Mouse (Mus musculus) naive thymus-derived CD4-positive, alpha-beta T cell, adult 2 months (primary cell): Measurements from ENCODE around the gene Tmem44.

ENCODE experiments used
- DNase-seq: peaks from one replicate; pipeline ENCODE4 v3.0.0-alpha.2; 2011; ENCODE audit warnings: low read depth

Gene Tmem44

DNA sequence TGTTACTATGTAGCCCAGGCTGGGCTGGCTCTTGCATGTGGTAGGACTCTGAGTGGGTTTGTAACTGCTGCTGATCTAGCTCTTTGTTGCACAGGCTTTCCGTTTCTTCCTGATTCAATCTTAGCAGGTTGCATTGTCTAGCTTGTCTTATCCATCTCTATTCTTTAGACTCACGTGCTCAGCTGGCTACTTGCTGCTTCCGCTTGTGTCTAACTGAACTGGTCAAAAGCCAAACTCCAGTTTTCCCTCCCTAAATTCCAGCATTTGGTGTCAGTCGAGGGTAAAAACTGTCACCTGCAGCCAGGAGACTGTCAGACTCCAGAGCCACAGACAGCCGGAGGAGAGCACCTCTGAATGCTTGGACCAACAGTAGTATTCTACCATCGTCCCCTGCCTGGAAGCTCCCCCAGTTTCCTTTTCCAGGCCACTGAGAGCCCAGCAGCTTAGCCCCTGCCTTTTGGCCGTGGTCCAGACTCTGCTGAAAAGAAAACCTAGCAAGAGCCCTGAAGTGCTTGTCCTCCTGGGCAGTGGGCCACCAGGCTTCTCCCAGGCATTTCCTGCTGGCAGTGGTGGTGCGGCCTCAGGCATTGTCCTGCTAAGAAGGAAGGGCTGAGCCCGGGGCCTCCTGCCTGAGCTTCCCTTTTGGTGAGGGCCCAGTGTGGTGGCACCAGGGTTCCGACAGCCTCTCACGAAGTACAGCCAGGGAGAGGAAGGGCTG lies 2.1 kb upstream of the Tmem44 start:
- DNase-seq = no peak

- peak; percentile 82 for DNase-seq
Observed at GRCm38 (mm10) chr16:30549966-30550747, 485 bp downstream of the Tmem44 start.

DNA sequence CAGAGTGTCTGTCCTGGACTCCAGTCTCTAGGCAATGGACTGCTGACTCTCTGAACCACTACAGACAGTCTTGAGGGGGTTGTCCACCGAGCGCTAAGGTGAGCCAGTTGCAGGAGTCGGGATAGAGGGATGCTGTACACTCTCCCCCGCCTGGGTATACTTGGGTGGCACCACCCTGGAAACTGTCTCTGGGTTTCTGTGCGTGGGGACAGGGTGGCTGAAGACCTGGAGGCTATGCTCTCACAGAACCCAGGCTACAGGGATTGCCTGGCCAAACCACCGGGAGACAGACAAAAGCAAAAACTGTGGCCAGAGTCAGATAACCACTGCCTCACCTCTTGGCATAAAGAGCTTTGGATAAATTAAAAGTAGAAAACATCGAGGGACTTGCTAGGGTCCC lies 1.1 kb downstream of the Tmem44 start:
- DNase-seq = no peak

- DNase-seq = no peak
Observed at GRCm38 (mm10) chr16:30548291-30548690, 2.4 kb downstream of the Tmem44 start.

DNA sequence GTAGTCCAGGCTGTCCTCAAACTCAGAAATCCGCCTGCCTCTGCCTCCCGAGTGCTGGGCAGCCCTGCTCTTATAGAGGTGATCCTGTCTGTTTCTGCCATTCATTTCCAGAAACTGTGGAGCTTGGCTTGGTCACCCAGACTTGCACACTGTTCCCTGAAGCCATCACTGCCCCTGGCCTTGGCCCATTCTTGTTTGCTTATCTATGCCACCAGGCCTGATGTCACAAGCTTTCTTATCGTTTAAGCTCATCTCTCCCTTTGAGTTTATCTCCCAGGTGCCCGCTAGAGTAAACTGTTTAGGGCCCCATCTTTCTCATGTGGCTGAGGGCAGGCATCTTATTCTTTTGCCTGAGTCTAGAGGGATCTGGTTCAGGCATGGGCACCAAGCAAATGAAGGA lies 5.9 kb downstream of the Tmem44 start:
- no peak for DNase-seq

DNA sequence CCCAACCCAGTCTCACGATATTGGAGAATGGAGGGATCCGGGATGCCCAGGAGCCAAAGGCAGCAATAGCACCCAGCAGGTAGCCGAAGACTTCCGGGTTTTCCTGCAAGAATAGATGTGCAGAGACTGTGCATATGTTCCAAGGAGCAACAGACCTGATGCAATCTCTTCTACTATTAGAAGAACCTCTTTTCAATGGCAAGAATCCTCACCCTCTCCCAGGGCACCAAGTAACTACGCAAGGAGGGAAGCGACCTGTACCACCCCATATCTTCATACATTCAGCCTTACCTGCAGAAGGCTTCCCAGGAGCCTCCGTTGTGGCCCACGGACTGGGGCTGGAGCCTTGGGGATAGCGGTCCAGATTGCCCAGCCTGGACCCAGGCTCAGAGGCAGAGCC lies 7.3 kb downstream of the Tmem44 start:
- no peak for DNase-seq

DNA sequence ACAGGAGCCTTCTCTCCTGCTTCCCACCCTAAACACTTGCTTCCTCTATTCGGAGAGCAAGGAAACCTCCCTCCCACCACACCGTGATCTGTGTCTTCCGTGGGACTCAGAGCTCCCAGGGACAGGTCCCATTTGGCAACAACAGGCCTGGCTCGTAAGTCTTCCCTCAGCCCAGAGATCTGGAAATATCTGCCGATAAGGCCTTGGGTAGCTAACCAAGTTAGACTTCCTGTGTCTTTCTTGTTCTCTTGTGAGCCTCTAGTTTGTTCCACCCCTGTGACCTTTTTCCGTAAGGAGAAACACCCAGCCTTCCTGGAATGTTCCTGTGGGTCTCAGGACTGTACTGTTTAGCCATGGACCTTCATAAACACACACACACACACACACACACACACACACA lies 7.8 kb downstream of the Tmem44 start:
- DNase-seq = no peak

GRCm38 (mm10) chr16:30540107-30541001 lies 10.3 kb downstream of the Tmem44 start:
- no peak for DNase-seq

DNA sequence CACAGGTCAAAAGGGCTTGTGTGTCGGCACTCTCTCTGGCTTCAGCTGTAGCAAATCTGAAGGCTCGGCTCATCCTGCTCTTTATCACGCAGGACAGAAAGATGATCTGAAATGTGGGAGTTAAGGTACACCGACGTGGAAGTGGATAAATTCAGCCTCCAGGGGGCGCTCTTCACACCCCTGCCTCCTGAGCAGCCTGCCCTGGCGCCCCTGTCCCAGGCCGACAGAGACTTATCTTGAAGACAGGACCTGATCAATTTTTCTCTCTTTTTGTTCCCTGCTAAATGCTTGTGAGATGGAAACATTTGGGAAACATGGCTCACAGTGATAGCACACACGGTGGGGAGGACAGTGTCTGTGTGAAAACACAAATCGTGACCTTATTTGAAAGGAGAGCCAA lies 11.2 kb downstream of the Tmem44 start:
- peak; percentile 80 for DNase-seq

DNA sequence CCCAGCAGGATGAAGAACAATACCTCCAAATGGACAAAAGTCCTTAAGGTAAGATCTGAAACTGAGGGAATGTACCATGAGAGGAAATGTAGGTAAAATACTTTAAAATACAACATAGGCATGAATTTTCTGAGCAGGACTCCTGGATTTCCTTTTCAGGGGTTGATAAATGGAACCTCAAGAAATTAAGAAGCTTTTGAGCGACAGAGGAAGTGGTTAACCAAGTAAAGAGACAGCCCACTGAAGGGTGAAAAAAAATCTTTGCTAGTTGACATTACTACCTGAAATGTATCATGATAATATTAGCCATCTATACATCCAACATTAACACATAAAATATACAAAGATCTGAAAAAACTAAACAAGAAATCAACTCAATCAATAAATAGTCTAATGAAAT lies 15.6 kb downstream of the Tmem44 start:
- DNase-seq = peak; percentile 66

GRCm38 (mm10) chr16:30533592-30533991 lies 17.1 kb downstream of the Tmem44 start:
- DNase-seq = peak; percentile 38

DNA sequence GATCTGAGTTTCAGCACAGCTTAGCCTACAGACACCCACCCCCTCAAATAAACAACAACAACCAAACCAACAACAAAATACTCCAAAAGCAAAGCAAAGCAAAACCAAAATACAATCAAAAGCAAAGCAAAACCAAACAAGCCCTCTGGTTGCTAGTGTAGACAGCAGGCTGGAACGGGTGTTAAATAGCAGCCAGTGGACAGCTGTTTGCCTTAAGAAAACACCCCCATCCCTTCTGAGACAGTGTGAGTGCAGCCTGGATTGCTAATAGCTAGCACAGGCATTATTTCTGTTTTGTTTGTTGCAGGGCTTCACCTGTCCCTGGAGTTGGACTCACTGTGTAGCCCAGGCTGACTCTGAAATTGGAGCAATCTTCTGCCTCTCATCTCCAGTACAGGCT lies 17.7 kb downstream of the Tmem44 start:
- DNase-seq = no peak

GRCm38 (mm10) chr16:30531761-30532406 lies 18.8 kb downstream of the Tmem44 start:
- DNase-seq = peak; percentile 54

GRCm38 (mm10) chr16:30530815-30531214 lies 19.8 kb downstream of the Tmem44 start:
- peak; percentile 39 for DNase-seq

DNA sequence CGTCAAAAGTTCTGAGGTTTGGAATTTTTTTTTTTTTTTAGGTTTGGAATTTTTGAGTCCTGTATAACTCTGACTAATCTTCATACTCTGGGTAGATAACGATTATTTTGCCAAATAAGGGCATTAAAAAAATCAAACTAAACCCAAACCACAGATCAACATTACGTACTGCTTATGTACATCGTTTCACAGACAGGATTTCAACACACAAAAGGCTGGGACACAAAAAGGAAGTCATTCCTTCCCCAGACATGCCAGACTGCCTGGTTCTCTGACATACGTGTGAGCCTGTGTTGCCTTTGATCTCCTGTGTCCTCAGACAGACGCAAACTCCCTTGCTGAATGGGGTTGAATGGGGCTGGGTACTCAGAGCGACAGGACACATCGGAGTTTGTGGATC lies 22.3 kb downstream of the Tmem44 start:
- DNase-seq = no peak

DNA sequence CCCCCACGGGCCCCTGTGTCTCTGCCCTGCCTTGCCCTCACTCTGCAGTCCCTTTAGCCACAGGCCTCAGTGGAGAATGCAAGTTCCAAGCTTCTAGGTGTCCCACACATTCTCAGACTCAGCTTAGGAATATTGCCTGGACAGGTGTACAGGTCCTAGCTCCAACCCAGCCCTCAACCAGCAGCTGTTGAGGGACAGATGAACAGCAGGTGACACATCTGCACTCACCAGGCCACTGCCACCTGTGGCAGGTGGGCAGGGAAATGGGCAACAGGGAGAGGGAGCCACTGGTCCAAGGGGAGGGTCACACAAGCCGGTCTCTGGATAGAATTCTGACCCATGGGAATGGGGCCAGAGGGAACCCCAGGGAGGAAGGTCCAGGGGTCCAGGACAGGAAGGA lies 22.8 kb downstream of the Tmem44 start:
- no peak for DNase-seq

- DNase-seq = no peak
Observed at GRCm38 (mm10) chr16:30525756-30526155, 24.9 kb downstream of the Tmem44 start.

DNA sequence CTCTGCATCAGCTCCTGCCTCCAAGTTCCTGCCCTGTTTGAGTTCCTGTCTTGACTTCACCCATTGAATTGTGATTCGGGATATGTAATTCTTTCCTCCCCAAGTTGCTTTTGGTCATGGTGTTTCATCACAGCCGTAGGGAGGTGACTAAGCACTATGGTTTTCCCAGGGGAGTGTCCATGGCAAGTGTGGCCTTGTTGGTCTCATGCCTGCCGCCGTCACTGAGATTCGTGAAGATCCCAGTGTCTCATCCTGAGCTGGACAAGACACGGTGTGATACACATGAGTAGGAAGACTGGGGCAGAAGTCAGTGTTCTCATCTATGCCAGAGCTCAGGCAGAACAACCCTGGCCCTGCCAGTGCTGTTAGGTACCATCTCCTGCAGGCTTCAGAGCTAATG lies 26.2 kb downstream of the Tmem44 start:
- DNase-seq = no peak

GRCm38 (mm10) chr16:30522253-30522940 lies 28.2 kb downstream of the Tmem44 start:
- no peak for DNase-seq

DNA sequence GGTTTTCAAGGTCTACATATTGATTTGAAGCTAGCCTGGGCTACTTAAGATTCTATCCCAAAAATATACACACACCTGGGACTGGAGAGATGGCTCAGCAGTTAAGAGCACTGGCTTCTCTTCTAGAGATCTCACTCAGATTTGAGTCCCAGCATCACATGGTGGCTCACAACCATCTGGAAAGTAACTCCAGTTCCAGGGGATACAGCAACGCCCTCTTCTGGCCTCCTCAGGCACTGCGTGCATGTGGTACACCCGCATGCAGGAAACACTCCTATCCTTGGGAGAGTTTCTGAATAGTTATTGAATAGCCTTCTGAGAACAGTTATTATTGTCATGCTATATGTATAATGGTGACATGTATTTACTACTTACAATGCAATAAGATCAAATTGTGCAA lies 29.5 kb downstream of the Tmem44 start:
- no peak for DNase-seq

DNA sequence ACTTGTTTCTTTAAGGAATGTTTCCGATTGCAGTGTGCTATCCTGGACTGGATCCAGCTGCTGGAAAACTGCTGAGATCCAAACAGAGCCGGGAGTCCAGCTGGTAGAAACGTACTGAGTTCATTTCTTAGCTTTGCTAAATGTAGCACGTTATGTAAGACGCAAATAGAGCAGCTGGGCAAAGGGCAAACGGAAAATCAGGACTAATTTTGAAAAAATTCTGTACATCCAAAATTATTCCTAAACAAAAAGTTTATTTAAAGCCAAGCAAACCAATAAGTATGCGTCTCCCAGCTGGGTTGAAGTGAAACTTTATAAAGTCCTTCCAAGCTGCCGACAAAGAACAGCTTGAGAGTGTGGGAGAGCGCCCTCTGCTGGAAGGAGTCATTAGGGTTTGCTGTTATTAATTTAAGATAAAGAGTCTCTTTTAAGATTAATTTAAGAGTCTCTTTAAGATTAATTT lies 30.2 kb downstream of the Tmem44 start:
- peak; percentile 87 for DNase-seq
